Mouse (Mus musculus): ENCODE results near the gene Duxf3. TPM values are rescaled to one million over a fixed set of nuclear protein-coding genes. Genes with fewer than 3 reads are reported as not detected.
A peak's percentile ranks its signal among the peaks of the same experiment; 100 is the strongest.
"Not testable (repeated sequence)": the region's sequence is repeated elsewhere in the genome, so short reads cannot be mapped to it uniquely, and the experiment has no call there.

Duxf3 gene
- polyA plus RNA-seq, 1 experiment from 2014 or later = not detected

- no peaks in the 10 kb centered on the region for H3K4me1 ChIP-seq (replicated peaks; ENCODE audit: control insufficient read depth, insufficient read depth, low read length)
- no peak within 1 kb of the TSS for H3K4me2 ChIP-seq (replicated peaks; ENCODE audit: low read depth, low read length)
- H3K36me3 ChIP-seq (ENCODE audit: control insufficient read depth, insufficient read depth, low read length) = no peaks in the 10 kb centered on the region
- WGBS = 90% methylated on average over 10 of the region's 10 CpGs
- no peak for DNase-seq (ENCODE audit: low spot score)
- peaks cover 12% of the 10 kb centered on the region for H3K9me3 ChIP-seq (ENCODE audit: control insufficient read depth, low read length)
- H3K27ac ChIP-seq (ENCODE audit: low read depth, low read length) = no peak within 1 kb of the TSS
- ATAC-seq (ENCODE audit: low FRiP score) = no peak
- H3K27me3 ChIP-seq (ENCODE audit: control insufficient read depth, insufficient read depth, low read length) = no peaks in the 10 kb centered on the region
- no peak within 1 kb of the TSS for H3K9ac ChIP-seq (ENCODE audit: low read depth, low read length)
- no peak within 1 kb of the TSS for H3K4me3 ChIP-seq (ENCODE audit: low read depth, low read length)
Measured at GRCm38 (mm10) chr10:58236613-58237012, 4.1 kb upstream of the Duxf3 start, which contains the start of gene Gm4981. Gene Gm4981 (minus strand): TSS chr10:58236701.

GRCm38 (mm10) chr10:58234985-58235384 is 2.5 kb upstream of the Duxf3 start:
- peaks cover 16% of the 10 kb centered on the region for H3K9me3 ChIP-seq (ENCODE audit: control insufficient read depth, low read length)
- not testable (repeated sequence) for DNase-seq (ENCODE audit: low spot score)
- 84% methylated on average over 4 of the region's 4 CpGs for whole genome bisulfite sequencing

GRCm38 (mm10) chr10:58233740-58234121 is 1.3 kb upstream of the Duxf3 start:
- not testable (repeated sequence) for H3K27ac ChIP-seq (ENCODE audit: low read depth, low read length); H3K4me2 ChIP-seq (replicated peaks; ENCODE audit: low read depth, low read length); H3K9ac ChIP-seq (ENCODE audit: low read depth, low read length); H3K4me1 ChIP-seq (replicated peaks; ENCODE audit: control insufficient read depth, insufficient read depth, low read length); H3K27me3 ChIP-seq (ENCODE audit: control insufficient read depth, insufficient read depth, low read length); H3K36me3 ChIP-seq (ENCODE audit: control insufficient read depth, insufficient read depth, low read length); ATAC-seq (ENCODE audit: low FRiP score); DNase-seq (ENCODE audit: low spot score); H3K4me3 ChIP-seq (ENCODE audit: low read depth, low read length)
- peaks cover 13% of the 10 kb centered on the region for H3K9me3 ChIP-seq (ENCODE audit: control insufficient read depth, low read length)

More at GRCm38 (mm10) chr10:58234985-58235384, 2.5 kb upstream of the Duxf3 start:
- H3K27ac ChIP-seq (ENCODE audit: low read depth, low read length); H3K4me3 ChIP-seq (ENCODE audit: low read depth, low read length); H3K4me1 ChIP-seq (replicated peaks; ENCODE audit: control insufficient read depth, insufficient read depth, low read length); H3K9ac ChIP-seq (ENCODE audit: low read depth, low read length); H3K27me3 ChIP-seq (ENCODE audit: control insufficient read depth, insufficient read depth, low read length); ATAC-seq (ENCODE audit: low FRiP score); H3K36me3 ChIP-seq (ENCODE audit: control insufficient read depth, insufficient read depth, low read length); H3K4me2 ChIP-seq (replicated peaks; ENCODE audit: low read depth, low read length): not testable (repeated sequence)

DNA sequence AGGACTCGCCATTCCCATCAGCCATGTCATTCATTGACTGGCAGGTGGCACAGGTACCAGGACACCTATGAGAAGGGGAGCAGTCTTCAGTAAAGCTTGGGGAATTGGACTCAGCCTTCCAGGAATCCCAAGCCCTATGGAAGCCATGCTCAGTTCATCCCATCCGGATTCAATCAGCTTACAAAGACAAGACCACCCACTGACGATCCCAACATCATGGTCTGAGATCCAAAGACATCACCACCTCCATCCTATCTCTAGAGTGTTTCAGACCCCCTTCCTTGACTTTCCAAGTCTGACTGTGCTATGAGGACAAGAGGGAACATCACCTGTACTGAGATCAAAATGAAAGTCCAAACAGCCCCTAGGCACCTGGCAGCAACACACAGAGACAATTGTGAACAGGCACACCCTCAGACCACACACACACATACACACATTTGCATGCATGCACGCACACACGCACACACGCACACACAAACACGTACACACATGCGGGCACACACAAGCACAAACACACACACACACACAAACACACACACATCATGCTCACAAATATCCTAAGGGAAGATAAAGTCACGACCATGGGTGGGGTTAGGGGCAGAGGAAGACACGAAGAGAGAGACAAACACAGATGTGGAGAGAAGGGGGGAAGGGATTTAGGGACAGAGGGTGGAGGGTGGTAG is 722 bp upstream of the Duxf3 start:
- peaks cover 13% of the 10 kb centered on the region for H3K9me3 ChIP-seq (ENCODE audit: control insufficient read depth, low read length)
- DNase-seq (ENCODE audit: low spot score) = not testable (repeated sequence)
- 76% methylated on average over 9 of the region's 10 CpGs for WGBS

GRCm38 (mm10) chr10:58231779-58232640 is 465 bp downstream of the Duxf3 start:
- not testable (repeated sequence) for H3K4me3 ChIP-seq (ENCODE audit: low read depth, low read length); H3K27ac ChIP-seq (ENCODE audit: low read depth, low read length); H3K4me2 ChIP-seq (replicated peaks; ENCODE audit: low read depth, low read length); H3K27me3 ChIP-seq (ENCODE audit: control insufficient read depth, insufficient read depth, low read length); H3K9ac ChIP-seq (ENCODE audit: low read depth, low read length); H3K36me3 ChIP-seq (ENCODE audit: control insufficient read depth, insufficient read depth, low read length); H3K4me1 ChIP-seq (replicated peaks; ENCODE audit: control insufficient read depth, insufficient read depth, low read length)
- peaks cover 11% of the 10 kb centered on the region for H3K9me3 ChIP-seq (ENCODE audit: control insufficient read depth, low read length)
- 86% methylated on average over 29 of the region's 35 CpGs for WGBS
- ATAC-seq (ENCODE audit: low FRiP score) (peak; percentile 79), DNase-seq (ENCODE audit: low spot score) (peak; percentile 47)

More for the DNA sequence above, 722 bp upstream of the Duxf3 start:
- H3K27me3 ChIP-seq (ENCODE audit: control insufficient read depth, insufficient read depth, low read length); H3K27ac ChIP-seq (ENCODE audit: low read depth, low read length); H3K4me1 ChIP-seq (replicated peaks; ENCODE audit: control insufficient read depth, insufficient read depth, low read length); H3K36me3 ChIP-seq (ENCODE audit: control insufficient read depth, insufficient read depth, low read length); H3K9ac ChIP-seq (ENCODE audit: low read depth, low read length); H3K4me2 ChIP-seq (replicated peaks; ENCODE audit: low read depth, low read length); H3K4me3 ChIP-seq (ENCODE audit: low read depth, low read length): not testable (repeated sequence)
- peak; percentile 63 for ATAC-seq (ENCODE audit: low FRiP score)

- ATAC-seq (ENCODE audit: low FRiP score) = peak; percentile 34
- not testable (repeated sequence) for H3K27me3 ChIP-seq (ENCODE audit: control insufficient read depth, insufficient read depth, low read length); H3K27ac ChIP-seq (ENCODE audit: low read depth, low read length); H3K4me3 ChIP-seq (ENCODE audit: low read depth, low read length); DNase-seq (ENCODE audit: low spot score); H3K4me1 ChIP-seq (replicated peaks; ENCODE audit: control insufficient read depth, insufficient read depth, low read length); H3K36me3 ChIP-seq (ENCODE audit: control insufficient read depth, insufficient read depth, low read length); H3K9ac ChIP-seq (ENCODE audit: low read depth, low read length); H3K9me3 ChIP-seq (ENCODE audit: control insufficient read depth, low read length); H3K4me2 ChIP-seq (replicated peaks; ENCODE audit: low read depth, low read length)
- WGBS = 82% methylated on average over 4 of the region's 7 CpGs
Measured at GRCm38 (mm10) chr10:58231088-58231487, 1.4 kb downstream of the Duxf3 start.

DNA sequence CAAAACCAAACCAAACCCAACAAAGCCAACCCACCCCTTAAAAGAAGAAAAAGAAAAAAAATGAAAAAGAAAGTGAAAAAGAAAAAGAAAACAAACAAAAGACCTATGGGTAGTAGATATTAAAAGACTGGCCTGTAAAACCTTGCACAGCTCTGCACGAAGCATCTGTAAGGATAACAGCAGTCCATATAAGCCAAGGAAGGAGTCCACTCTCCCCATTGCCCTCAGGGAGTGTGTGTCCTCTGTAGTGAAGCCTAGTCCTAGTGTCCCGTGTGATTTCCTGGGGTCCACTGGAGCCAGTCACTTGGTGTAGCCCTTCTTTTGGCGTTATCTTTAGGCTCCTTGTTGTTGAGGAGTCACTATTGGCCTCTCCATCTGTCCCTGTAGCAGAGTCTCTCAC is 2.5 kb downstream of the Duxf3 start:
- H3K27ac ChIP-seq (ENCODE audit: low read depth, low read length); H3K9ac ChIP-seq (ENCODE audit: low read depth, low read length); H3K4me2 ChIP-seq (replicated peaks; ENCODE audit: low read depth, low read length); DNase-seq (ENCODE audit: low spot score); H3K4me1 ChIP-seq (replicated peaks; ENCODE audit: control insufficient read depth, insufficient read depth, low read length); H3K4me3 ChIP-seq (ENCODE audit: low read depth, low read length); H3K9me3 ChIP-seq (ENCODE audit: control insufficient read depth, low read length); H3K27me3 ChIP-seq (ENCODE audit: control insufficient read depth, insufficient read depth, low read length); ATAC-seq (ENCODE audit: low FRiP score); H3K36me3 ChIP-seq (ENCODE audit: control insufficient read depth, insufficient read depth, low read length): not testable (repeated sequence)
- WGBS = 52% methylated on average over 3 of the region's 3 CpGs

DNA sequence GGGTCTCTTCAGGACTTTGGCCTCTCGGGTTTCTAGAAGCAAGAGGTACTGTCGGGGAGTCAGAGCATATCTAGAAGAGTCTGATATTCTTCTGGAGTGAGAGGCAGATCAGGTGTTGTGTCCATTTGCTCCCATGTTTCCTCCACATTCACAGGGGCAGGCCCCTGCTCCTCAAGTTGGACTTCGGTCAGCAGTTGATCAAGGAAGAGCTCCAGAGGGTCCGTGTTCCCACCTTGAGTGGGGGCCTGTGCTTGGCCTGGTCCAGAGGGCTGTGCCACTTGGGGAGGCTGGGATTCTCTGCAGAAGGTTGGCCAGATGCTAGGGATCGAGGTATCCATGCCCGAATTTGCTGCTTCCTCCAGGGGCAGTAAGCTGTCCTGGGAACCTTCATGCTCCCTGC is 4.7 kb downstream of the Duxf3 start:
- not testable (repeated sequence) for H3K27me3 ChIP-seq (ENCODE audit: control insufficient read depth, insufficient read depth, low read length); H3K9ac ChIP-seq (ENCODE audit: low read depth, low read length); H3K4me1 ChIP-seq (replicated peaks; ENCODE audit: control insufficient read depth, insufficient read depth, low read length); H3K4me3 ChIP-seq (ENCODE audit: low read depth, low read length); H3K27ac ChIP-seq (ENCODE audit: low read depth, low read length); H3K36me3 ChIP-seq (ENCODE audit: control insufficient read depth, insufficient read depth, low read length); DNase-seq (ENCODE audit: low spot score); H3K4me2 ChIP-seq (replicated peaks; ENCODE audit: low read depth, low read length); ATAC-seq (ENCODE audit: low FRiP score)
- peaks cover 12% of the 10 kb centered on the region for H3K9me3 ChIP-seq (ENCODE audit: control insufficient read depth, low read length)
- 83% methylated on average over 2 of the region's 6 CpGs for WGBS
